Mouse (Mus musculus) kidney, adult 2 months (tissue): ENCODE measurements at regions not wholly inside any gene's neighbourhood (a gene's known extent, or its start where the extent isn't known, plus 50 kb on each side); places are given as distances from the start of the nearest gene placed in this dataset.

Source experiments
- CTCF ChIP-seq: fragments of 200-500 bp; conservative IDR thresholded peaks from 2 replicates; pipeline ENCODE4 v1.5.1; 2011; ENCODE audit warnings: low read depth, mild to moderate bottlenecking, control low read depth, low read length, moderate library complexity, mixed read lengths; ENCODE audit not compliant: insufficient read depth, insufficient read length
- POLR2A ChIP-seq: fragments of 200-500 bp; IDR thresholded peaks from one replicate; pipeline ENCODE4 v1.6.1; 2011; ENCODE audit warnings: low read depth, low read length, control low read depth

DNA sequence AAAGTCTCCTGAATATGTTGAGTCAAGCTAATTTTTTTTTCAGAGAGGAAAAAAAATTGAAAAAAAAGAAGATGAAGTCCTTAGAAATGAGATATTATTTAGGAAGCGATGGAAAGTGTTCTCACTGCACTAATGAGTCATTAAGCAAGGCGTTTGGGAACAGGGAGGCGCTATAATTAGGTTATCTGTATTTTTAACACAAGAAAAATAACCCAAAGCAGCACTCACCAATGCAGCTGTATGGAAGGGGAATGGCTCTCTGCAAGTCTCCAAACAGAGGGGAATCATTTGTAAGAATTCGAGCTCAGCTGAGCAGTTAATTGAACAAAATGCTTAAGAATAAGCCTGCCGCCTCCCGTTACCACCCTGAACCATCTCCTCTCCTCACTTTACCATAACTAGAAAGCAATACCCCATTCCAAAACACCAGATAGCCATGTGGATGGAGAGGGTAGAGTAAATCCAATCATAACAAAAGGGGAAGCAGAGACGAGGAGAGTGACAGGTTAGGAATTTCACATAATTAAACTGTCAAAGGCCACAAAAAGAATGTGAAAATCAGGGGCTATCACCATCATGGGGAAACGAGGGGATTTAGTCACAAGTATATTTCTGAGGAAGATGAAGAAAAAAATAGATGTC lies 187.5 kb upstream of the Tox3 start:
- TF ChIP-seq CTCF (no peak), POLR2A (no peak)
